8 mouse cellular contexts compared by ENCODE assay signal in the genomic region with DNA sequence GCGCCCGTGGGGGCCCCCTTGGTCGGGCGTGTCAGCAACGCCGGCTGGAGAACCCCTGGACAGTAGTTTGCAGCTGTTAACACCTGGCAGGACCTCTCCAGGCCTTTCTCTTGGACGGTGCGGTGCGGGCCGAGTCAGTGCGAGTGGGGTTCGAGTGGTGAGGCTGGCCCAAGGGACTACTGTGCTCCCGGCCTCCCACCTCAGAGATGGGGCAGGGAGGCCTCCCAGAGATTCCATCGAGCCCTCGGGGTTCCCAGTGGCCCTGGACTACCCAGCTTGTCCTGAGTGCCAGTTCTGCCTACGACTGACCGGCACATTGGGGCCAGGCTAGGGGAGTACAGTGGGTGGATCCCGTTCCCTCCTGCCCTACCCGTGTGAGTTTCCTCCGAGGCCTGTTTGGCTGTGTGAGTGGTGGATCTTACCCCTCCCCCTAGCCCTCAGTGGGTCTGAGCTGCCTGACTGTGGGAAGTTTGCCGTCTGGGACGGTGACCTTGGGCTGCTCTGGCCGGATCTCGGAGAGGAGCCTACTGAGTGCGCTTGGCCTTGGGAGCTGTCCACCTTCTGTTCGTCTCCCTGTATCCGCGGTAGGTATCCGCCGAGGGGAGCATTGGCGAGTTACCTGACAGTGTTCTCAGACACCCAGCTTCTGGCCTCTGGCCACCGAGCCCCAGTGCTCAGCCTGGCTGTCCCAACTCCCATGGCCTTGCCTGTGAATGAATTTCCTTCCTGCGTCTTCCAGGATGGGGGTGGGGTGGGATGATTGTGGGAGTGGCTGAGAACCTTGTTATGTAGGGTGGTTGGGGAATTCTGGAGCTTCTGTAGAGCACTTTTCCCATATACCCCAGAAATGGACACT. TPM values are rescaled to one million over a fixed set of nuclear protein-coding genes. Genes with fewer than 3 reads are reported as not detected.
DNase-seq lines count a peak whose midpoint lies in the region; ATAC-seq and TF ChIP-seq lines count a peak whose summit lies in the region.

No protein-coding gene starts in this region.

- DNase-seq in 3T3-L1 (ENCODE audit: low read depth, low spot score) (peak; percentile 83), NIH3T3 (ENCODE audit: low read depth) (peak; percentile 78)
- no peak for DNase-seq in liver, embryonic 14.5 days (ENCODE audit: low read depth in 3 of 3, low spot score in 3 of 3)
- DNase-seq in neural tube, embryonic 10.5 days (ENCODE audit: extremely low spot score, low spot score), result peak; percentile 63
- peak; percentile 56 for DNase-seq in thymus, postnatal 0 days (ENCODE audit: low spot score)

- H3K4me1 ChIP-seq in cortical plate, adult 2 months (ENCODE audit: control insufficient read depth, insufficient read depth, low read length), result peaks cover 30% of the 10 kb centered on the region
- H3K4me1 ChIP-seq in intestine, postnatal 0 days (replicated peaks; ENCODE audit: control insufficient read depth, insufficient read depth, low read length), result peaks cover 28% of the 10 kb centered on the region
- peaks cover 44 to 74% of the 10 kb centered on the region in 2 experiments for H3K4me1 ChIP-seq in liver, embryonic 14.5 days (replicated peaks; ENCODE audit: control insufficient read depth in 2 of 2, insufficient read depth in 2 of 2, low read length in 1 of 2)

- ATAC-seq in granulocyte monocyte progenitor cell, adult 5-6 weeks (replicated peaks; ENCODE audit: poor library complexity, severe bottlenecking), result peak; percentile 5
- ATAC-seq in intestine, postnatal 0 days, result no peak
- ATAC-seq in liver, embryonic 14.5 days (ENCODE audit: insufficient read depth), result peak; percentile 7; the same call in 1 of the 2 replicates

- H3K36me3 ChIP-seq in intestine, postnatal 0 days (ENCODE audit: control insufficient read depth, insufficient read depth), result no peaks in the 10 kb centered on the region
- no peaks in the 10 kb centered on the region for H3K36me3 ChIP-seq in liver, embryonic 14.5 days (replicated peaks; ENCODE audit: control insufficient read depth, insufficient read depth, low read depth)

- peak overlapping the region; percentile 85 for H3K4me2 ChIP-seq in intestine, postnatal 0 days (replicated peaks; ENCODE audit: low read depth)
- H3K4me2 ChIP-seq in liver, embryonic 14.5 days (ENCODE audit: low read depth), result peak overlapping the region; percentile 78

- peak; percentile 64 for TF ChIP-seq POLR2A in cortical plate, adult 2 months (IDR thresholded peaks at IDR 0.05; ENCODE audit: extremely low read depth, insufficient read depth, low read length)

- no peaks in the 10 kb centered on the region for H3K27me3 ChIP-seq in intestine, postnatal 0 days (replicated peaks; ENCODE audit: control insufficient read depth, insufficient read depth, low read length)
- no peaks in the 10 kb centered on the region for H3K27me3 ChIP-seq in liver, embryonic 14.5 days (ENCODE audit: control insufficient read depth, insufficient read depth, low read length)

- peak overlapping the region; percentile 89 for H3K9ac ChIP-seq in intestine, postnatal 0 days (ENCODE audit: low read depth, low read length)
- peak overlapping the region; percentile 79 for H3K9ac ChIP-seq in liver, embryonic 14.5 days (replicated peaks)

- H3K9me3 ChIP-seq in intestine, postnatal 0 days (ENCODE audit: control insufficient read depth), result no peaks in the 10 kb centered on the region
- no peaks in the 10 kb centered on the region for H3K9me3 ChIP-seq in liver, embryonic 14.5 days (ENCODE audit: control insufficient read depth, low read length)

- peak overlapping the region; percentile 83 for H3K4me3 ChIP-seq in cortical plate, adult 2 months (ENCODE audit: insufficient read depth, low read length)
- H3K4me3 ChIP-seq in intestine, postnatal 0 days (ENCODE audit: low read depth, low read length), result peak overlapping the region; percentile 78
- H3K4me3 ChIP-seq in liver, embryonic 14.5 days (ENCODE audit: insufficient read depth in 1 of 2, low read depth in 2 of 2, low read length in 2 of 2), result peak overlapping the region; percentile 70 to 81

- TF ChIP-seq EP300 in liver, embryonic 14.5 days (IDR thresholded peaks at IDR 0.05; ENCODE audit: low read depth), result no peak

- WGBS in intestine, postnatal 0 days, result 1% methylated on average over 33 of the region's 33 CpGs
- WGBS in liver, embryonic 14.5 days (ENCODE audit: insufficient replicate concordance), result under 1% methylated on average over 33 of the region's 33 CpGs

- TF ChIP-seq CTCF in cortical plate, adult 2 months (IDR thresholded peaks at IDR 0.05; ENCODE audit: extremely low read depth, insufficient read depth, low read length), result no peak
- TF ChIP-seq CTCF in intestine, postnatal 0 days (IDR thresholded peaks at IDR 0.05; ENCODE audit: low read depth), result no peak
- TF ChIP-seq CTCF in liver, embryonic 14.5 days (IDR thresholded peaks at IDR 0.05; ENCODE audit: low read depth), result no peak

- peak overlapping the region; percentile 96 for H3K27ac ChIP-seq in cortical plate, adult 2 months (ENCODE audit: insufficient read depth, low read length)
- peak overlapping the region; percentile 100 for H3K27ac ChIP-seq in intestine, postnatal 0 days (ENCODE audit: low read depth, low read length)
- H3K27ac ChIP-seq in liver, embryonic 14.5 days, result peak overlapping the region; percentile 84

RNA-seq across cellular contexts. Expression of gene Mef2d, which starts 1.0 kb away (rescaled TPM):
- 128 and 131 TPM in 2 replicates for polyA plus RNA-seq in cortical plate, adult 2 months (2012; rRNA removed)
- total RNA-seq in granulocyte monocyte progenitor cell, adult 5-6 weeks (2014; fragmentation: Nextera tagmentation), result 119 and 132 TPM in 2 replicates
- total RNA-seq in granulocyte monocyte progenitor cell, adult 5-6 weeks (2017), result 42.4 and 52.4 TPM in 2 replicates
- 15.8 and 16.2 TPM in 2 replicates for polyA plus RNA-seq in intestine, postnatal 0 days (2015; fragmentation: Nextera tagmentation; extraction: Ambion mirVana)
- polyA plus RNA-seq in liver, embryonic 14.5 days (2012; rRNA removed), result 10.3 and 11.1 TPM in 2 replicates
- 6.4 and 7.5 TPM in 2 replicates for polyA plus RNA-seq in liver, embryonic 14.5 days (2014; fragmentation: Nextera tagmentation; extraction: Ambion mirVana)
- polyA plus RNA-seq in thymus, postnatal 0 days (2015; fragmentation: Nextera tagmentation; extraction: Ambion mirVana), result 32.0 and 32.2 TPM in 2 replicates

Comparison
In these comparisons a context has a peak if more than half of its experiments do, and no peak if none do; other contexts are left out.
1. DNase-seq: peak in 3T3-L1 (single experiment), NIH3T3 (single experiment), neural tube, embryonic 10.5 days (single experiment) and thymus, postnatal 0 days (single experiment); none in liver, embryonic 14.5 days (0 of 3).
2. Peak in every context shown above with its lines, with median percentiles within 50 percentile points of each other: H3K27ac ChIP-seq and H3K4me3 ChIP-seq.